Mouse (Mus musculus): ENCODE measurements at regions not wholly inside any gene's neighbourhood (a gene's known extent, or its start where the extent isn't known, plus 50 kb on each side); places are given as distances from the start of the nearest gene placed in this dataset.
"Not testable (repeated sequence)": the region's sequence is repeated elsewhere in the genome, so short reads cannot be mapped to it uniquely, and the experiment has no call there.

- no peak overlapping the region for H3K4me2 ChIP-seq (replicated peaks; ENCODE audit: low read depth, low read length, severe bottlenecking)
- no peaks in the 10 kb centered on the region for H3K4me1 ChIP-seq (ENCODE audit: control insufficient read depth, insufficient read depth, low read length)
- DNase-seq (ENCODE audit: low spot score) (no peak), ATAC-seq (ENCODE audit: low FRiP score, low read depth) (no peak)
- H3K4me3 ChIP-seq (replicated peaks; ENCODE audit: low read length): no peak overlapping the region
- H3K27ac ChIP-seq (replicated peaks; ENCODE audit: low read depth, low read length): no peak overlapping the region
- no peak overlapping the region for H3K9ac ChIP-seq (ENCODE audit: low read depth, low read length, severe bottlenecking)
- no peaks in the 10 kb centered on the region for H3K36me3 ChIP-seq (ENCODE audit: control insufficient read depth, insufficient read depth, low read length)
- no peak for TF ChIP-seq POLR2A (IDR thresholded peaks at IDR 0.05; ENCODE audit: borderline replicate concordance, extremely low read depth, insufficient read depth, insufficient read length)
- no peaks in the 10 kb centered on the region for H3K9me3 ChIP-seq (ENCODE audit: control insufficient read depth, low read length)
- H3K27me3 ChIP-seq (ENCODE audit: control insufficient read depth, insufficient read depth, low read length): no peaks in the 10 kb centered on the region
These were observed 420.6 kb downstream of the Snca start for GRCm38 (mm10) chr6:60409094-60409493.

GRCm38 (mm10) chr6:60406861-60407260 is 422.8 kb downstream of the Snca start:
- Histone ChIP-seq H3K4me2 (replicated peaks; ENCODE audit: low read depth, low read length, severe bottlenecking) (no peak overlapping the region), H3K4me1 (ENCODE audit: control insufficient read depth, insufficient read depth, low read length) (no peaks in the 10 kb centered on the region), H3K4me3 (replicated peaks; ENCODE audit: low read length) (no peak overlapping the region), H3K27me3 (ENCODE audit: control insufficient read depth, insufficient read depth, low read length) (no peaks in the 10 kb centered on the region), H3K36me3 (ENCODE audit: control insufficient read depth, insufficient read depth, low read length) (no peaks in the 10 kb centered on the region), H3K9me3 (ENCODE audit: control insufficient read depth, low read length) (no peaks in the 10 kb centered on the region), H3K9ac (ENCODE audit: low read depth, low read length, severe bottlenecking) (no peak overlapping the region), H3K27ac (replicated peaks; ENCODE audit: low read depth, low read length) (no peak overlapping the region)
- no peak for TF ChIP-seq POLR2A (IDR thresholded peaks at IDR 0.05; ENCODE audit: borderline replicate concordance, extremely low read depth, insufficient read depth, insufficient read length)
- DNase-seq (ENCODE audit: low spot score): no peak
- 83% methylated on average over 7 of the region's 7 CpGs for WGBS
- no peak for ATAC-seq (ENCODE audit: low FRiP score, low read depth)

- H3K4me2 ChIP-seq (replicated peaks; ENCODE audit: low read depth, low read length, severe bottlenecking); H3K36me3 ChIP-seq (ENCODE audit: control insufficient read depth, insufficient read depth, low read length); ATAC-seq (ENCODE audit: low FRiP score, low read depth); DNase-seq (ENCODE audit: low spot score); H3K4me1 ChIP-seq (ENCODE audit: control insufficient read depth, insufficient read depth, low read length); H3K4me3 ChIP-seq (replicated peaks; ENCODE audit: low read length); H3K27me3 ChIP-seq (ENCODE audit: control insufficient read depth, insufficient read depth, low read length); H3K9me3 ChIP-seq (ENCODE audit: control insufficient read depth, low read length); H3K9ac ChIP-seq (ENCODE audit: low read depth, low read length, severe bottlenecking); H3K27ac ChIP-seq (replicated peaks; ENCODE audit: low read depth, low read length): not testable (repeated sequence)
These were observed 465.7 kb downstream of the Snca start for GRCm38 (mm10) chr6:60363931-60364330.

GRCm38 (mm10) chr6:60345448-60345847 is 484.2 kb downstream of the Snca start:
- H3K36me3 ChIP-seq (ENCODE audit: control insufficient read depth, insufficient read depth, low read length): no peaks in the 10 kb centered on the region
- no peak for TF ChIP-seq POLR2A (IDR thresholded peaks at IDR 0.05; ENCODE audit: borderline replicate concordance, extremely low read depth, insufficient read depth, insufficient read length)
- no peaks in the 10 kb centered on the region for H3K9me3 ChIP-seq (ENCODE audit: control insufficient read depth, low read length)
- no peak overlapping the region for H3K27ac ChIP-seq (replicated peaks; ENCODE audit: low read depth, low read length)
- ATAC-seq (ENCODE audit: low FRiP score, low read depth) (no peak), DNase-seq (ENCODE audit: low spot score) (no peak)
- H3K4me2 ChIP-seq (replicated peaks; ENCODE audit: low read depth, low read length, severe bottlenecking): no peak overlapping the region
- H3K4me3 ChIP-seq (replicated peaks; ENCODE audit: low read length): no peak overlapping the region
- H3K9ac ChIP-seq (ENCODE audit: low read depth, low read length, severe bottlenecking): no peak overlapping the region
- 37% methylated on average over 2 of the region's 2 CpGs for WGBS
- no peaks in the 10 kb centered on the region for H3K27me3 ChIP-seq (ENCODE audit: control insufficient read depth, insufficient read depth, low read length)
- H3K4me1 ChIP-seq (ENCODE audit: control insufficient read depth, insufficient read depth, low read length): no peaks in the 10 kb centered on the region
